Mouse (Mus musculus): ENCODE measurements around the gene Suds3.

Gene Suds3

GRCm38 (mm10) chr5:117140374-117140773 is 24.5 kb upstream of the Suds3 start:
- peak overlapping the region; percentile 39; the same call in 1 of the 2 replicates for H3K4me3 ChIP-seq (replicated peaks; ENCODE audit: low read length)
- TF ChIP-seq POU5F1 (IDR thresholded peaks at IDR 0.05; ENCODE audit: borderline replicate concordance, low read length) (no peak), NANOG (IDR thresholded peaks at IDR 0.05; ENCODE audit: borderline replicate concordance, low read length) (no peak), CTCF (conservative IDR thresholded peaks at IDR 0.05; ENCODE audit: low read length) (no peak)

GRCm38 (mm10) chr5:117139822-117140221 is 23.9 kb upstream of the Suds3 start:
- Histone ChIP-seq H3K36me3 (ENCODE audit: insufficient read depth, low read length) (no peaks in the 10 kb centered on the region), H3K27me3 (ENCODE audit: insufficient read depth, low read length) (no peaks in the 10 kb centered on the region), H3K4me3 (replicated peaks; ENCODE audit: low read length) (peak overlapping the region; percentile 39; the same call in 1 of the 2 replicates), H3K4me1 (replicated peaks; ENCODE audit: low read depth, low read length) (peaks cover 61% of the 10 kb centered on the region), H3K9me3 (ENCODE audit: low read length) (no peaks in the 10 kb centered on the region)
- TF ChIP-seq CTCF (conservative IDR thresholded peaks at IDR 0.05; ENCODE audit: low read length) (no peak), POU5F1 (IDR thresholded peaks at IDR 0.05; ENCODE audit: borderline replicate concordance, low read length) (no peak), NANOG (IDR thresholded peaks at IDR 0.05; ENCODE audit: borderline replicate concordance, low read length) (no peak)

More at GRCm38 (mm10) chr5:117140374-117140773, 24.5 kb upstream of the Suds3 start:
- Histone ChIP-seq H3K9me3 (ENCODE audit: low read length) (no peaks in the 10 kb centered on the region), H3K27me3 (ENCODE audit: insufficient read depth, low read length) (no peaks in the 10 kb centered on the region), H3K4me1 (replicated peaks; ENCODE audit: low read depth, low read length) (peaks cover 59% of the 10 kb centered on the region), H3K36me3 (ENCODE audit: insufficient read depth, low read length) (no peaks in the 10 kb centered on the region)

- TF ChIP-seq POU5F1 (IDR thresholded peaks at IDR 0.05; ENCODE audit: borderline replicate concordance, low read length) (no peak), NANOG (IDR thresholded peaks at IDR 0.05; ENCODE audit: borderline replicate concordance, low read length) (no peak), CTCF (conservative IDR thresholded peaks at IDR 0.05; ENCODE audit: low read length) (no peak)
- Histone ChIP-seq H3K9me3 (ENCODE audit: low read length) (no peaks in the 10 kb centered on the region), H3K27me3 (ENCODE audit: insufficient read depth, low read length) (no peaks in the 10 kb centered on the region), H3K4me3 (replicated peaks; ENCODE audit: low read length) (no peak overlapping the region), H3K36me3 (ENCODE audit: insufficient read depth, low read length) (no peaks in the 10 kb centered on the region), H3K4me1 (replicated peaks; ENCODE audit: low read depth, low read length) (peaks cover 60% of the 10 kb centered on the region)
These were observed 22.5 kb upstream of the Suds3 start for GRCm38 (mm10) chr5:117138295-117138988.

- Histone ChIP-seq H3K4me1 (replicated peaks; ENCODE audit: low read depth, low read length) (peaks cover 63% of the 10 kb centered on the region), H3K4me3 (replicated peaks; ENCODE audit: low read length) (no peak overlapping the region), H3K27me3 (ENCODE audit: insufficient read depth, low read length) (no peaks in the 10 kb centered on the region), H3K9me3 (ENCODE audit: low read length) (no peaks in the 10 kb centered on the region), H3K36me3 (ENCODE audit: insufficient read depth, low read length) (no peaks in the 10 kb centered on the region)
- TF ChIP-seq NANOG (IDR thresholded peaks at IDR 0.05; ENCODE audit: borderline replicate concordance, low read length) (no peak), POU5F1 (IDR thresholded peaks at IDR 0.05; ENCODE audit: borderline replicate concordance, low read length) (no peak), CTCF (conservative IDR thresholded peaks at IDR 0.05; ENCODE audit: low read length) (no peak)
These were observed 21.7 kb upstream of the Suds3 start for GRCm38 (mm10) chr5:117137594-117137993.

- Histone ChIP-seq H3K36me3 (ENCODE audit: insufficient read depth, low read length) (no peaks in the 10 kb centered on the region), H3K9me3 (ENCODE audit: low read length) (no peaks in the 10 kb centered on the region), H3K27me3 (ENCODE audit: insufficient read depth, low read length) (no peaks in the 10 kb centered on the region), H3K4me1 (replicated peaks; ENCODE audit: low read depth, low read length) (peaks cover 69% of the 10 kb centered on the region), H3K4me3 (replicated peaks; ENCODE audit: low read length) (no peak overlapping the region)
- TF ChIP-seq CTCF (conservative IDR thresholded peaks at IDR 0.05; ENCODE audit: low read length) (no peak), POU5F1 (IDR thresholded peaks at IDR 0.05; ENCODE audit: borderline replicate concordance, low read length) (no peak), NANOG (IDR thresholded peaks at IDR 0.05; ENCODE audit: borderline replicate concordance, low read length) (no peak)
These were observed 21.1 kb upstream of the Suds3 start for GRCm38 (mm10) chr5:117137011-117137410.

- TF ChIP-seq CTCF (conservative IDR thresholded peaks at IDR 0.05; ENCODE audit: low read length) = no peak
- no peak for TF ChIP-seq POU5F1 (IDR thresholded peaks at IDR 0.05; ENCODE audit: borderline replicate concordance, low read length)
- no peak for TF ChIP-seq NANOG (IDR thresholded peaks at IDR 0.05; ENCODE audit: borderline replicate concordance, low read length)
- Histone ChIP-seq H3K36me3 (ENCODE audit: insufficient read depth, low read length) (no peaks in the 10 kb centered on the region), H3K4me3 (replicated peaks; ENCODE audit: low read length) (no peak overlapping the region), H3K27me3 (ENCODE audit: insufficient read depth, low read length) (no peaks in the 10 kb centered on the region), H3K9me3 (ENCODE audit: low read length) (no peaks in the 10 kb centered on the region), H3K4me1 (replicated peaks; ENCODE audit: low read depth, low read length) (peaks cover 69% of the 10 kb centered on the region)
These were observed 20.7 kb upstream of the Suds3 start for GRCm38 (mm10) chr5:117136570-117136969.

- TF ChIP-seq CTCF (conservative IDR thresholded peaks at IDR 0.05; ENCODE audit: low read length) (no peak), POU5F1 (IDR thresholded peaks at IDR 0.05; ENCODE audit: borderline replicate concordance, low read length) (no peak)
- H3K4me3 ChIP-seq (replicated peaks; ENCODE audit: low read length) = no peak overlapping the region
- H3K36me3 ChIP-seq (ENCODE audit: insufficient read depth, low read length) = no peaks in the 10 kb centered on the region
- no peaks in the 10 kb centered on the region for H3K9me3 ChIP-seq (ENCODE audit: low read length)
- no peaks in the 10 kb centered on the region for H3K27me3 ChIP-seq (ENCODE audit: insufficient read depth, low read length)
- peaks cover 68% of the 10 kb centered on the region for H3K4me1 ChIP-seq (replicated peaks; ENCODE audit: low read depth, low read length)
These were observed 20.0 kb upstream of the Suds3 start for GRCm38 (mm10) chr5:117135869-117136268.

- Histone ChIP-seq H3K4me3 (replicated peaks; ENCODE audit: low read length) (no peak overlapping the region), H3K27me3 (ENCODE audit: insufficient read depth, low read length) (no peaks in the 10 kb centered on the region), H3K9me3 (ENCODE audit: low read length) (no peaks in the 10 kb centered on the region), H3K4me1 (replicated peaks; ENCODE audit: low read depth, low read length) (peaks cover 66% of the 10 kb centered on the region), H3K36me3 (ENCODE audit: insufficient read depth, low read length) (no peaks in the 10 kb centered on the region)
- TF ChIP-seq CTCF (conservative IDR thresholded peaks at IDR 0.05; ENCODE audit: low read length) (no peak), POU5F1 (IDR thresholded peaks at IDR 0.05; ENCODE audit: borderline replicate concordance, low read length) (no peak), NANOG (IDR thresholded peaks at IDR 0.05; ENCODE audit: borderline replicate concordance, low read length) (no peak)
These were observed 19.1 kb upstream of the Suds3 start for GRCm38 (mm10) chr5:117134889-117135456.

Measured in E14TG2a.4 (cell line).